Mouse (Mus musculus) T-helper 2 cell (primary cell): ENCODE data around the gene Catsper3.

ENCODE experiments used
- in situ Hi-C: fragments of 300-600 bp; cut with MboI, MseI; formaldehyde crosslinking; loops from one replicate; pipeline ENCODE4 v1.15.1; 2025; ENCODE audit warnings: high pct_unique_total_duplicates

The Catsper3 gene

DNA sequence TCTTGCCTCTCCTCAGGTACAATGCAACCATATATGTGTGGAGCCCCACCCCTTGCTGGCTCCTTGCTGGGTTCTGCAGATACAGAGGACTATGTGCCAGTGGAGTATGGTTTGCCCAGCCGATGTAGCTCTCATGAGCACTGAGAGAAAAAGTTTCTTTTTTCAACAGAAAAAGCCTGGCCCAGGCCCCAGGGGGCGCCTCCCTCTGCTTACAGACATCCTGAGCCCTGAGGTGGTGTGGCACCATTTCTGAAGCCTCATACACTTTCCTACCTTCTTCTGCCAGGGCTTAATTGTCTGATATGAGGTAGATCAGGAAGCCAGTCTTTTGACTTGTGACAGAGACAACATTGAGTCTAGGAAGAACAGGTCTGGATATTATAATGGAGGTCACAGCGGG lies 67.8 kb downstream of the Catsper3 start:
- in situ Hi-C loops, result no loop called here

- in situ Hi-C loops, result no loop called here
These were observed 71.4 kb downstream of the Catsper3 start for GRCm38 (mm10) chr13:55855793-55856192.

DNA sequence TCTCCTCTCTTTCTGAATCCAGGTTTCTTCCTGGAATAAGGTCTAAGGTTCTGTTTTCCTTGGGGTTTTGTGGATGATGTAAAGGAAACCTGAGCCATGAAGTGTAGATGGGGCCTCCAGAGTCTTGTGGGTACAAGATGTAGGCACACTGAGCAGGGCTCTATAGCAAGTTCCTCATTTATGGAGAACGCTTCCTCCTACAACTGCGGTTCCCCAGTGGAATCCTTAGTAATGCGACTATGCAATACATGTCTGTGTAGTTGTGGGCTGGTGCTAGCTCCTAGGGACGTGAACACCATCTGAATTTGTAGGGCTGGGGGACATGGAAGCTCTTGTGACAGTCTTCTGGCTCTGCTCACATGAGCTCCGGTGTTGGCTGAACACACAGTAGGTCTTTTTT lies 74.1 kb downstream of the Catsper3 start:
- in situ Hi-C loops, result no loop called here
